Comparison of ENCODE assay signal across 16 mouse cellular contexts in genomic region chr1:82772428-82772827, GRCm38 (mm10). TPM values are rescaled to one million over a fixed set of nuclear protein-coding genes. Genes with fewer than 3 reads are reported as not detected.
"Had no signal": no experiment of that assay in that cellular context is flagged by ENCODE, and none has a peak within 500 bp of the region (broad histone marks: within the 10 kb centered on the region; RNA-seq: fewer than 3 reads in every experiment).

No protein-coding gene starts in this region.

- DNase-seq: kidney, postnatal 10 days; liver; lung, adult 2 months; lung, postnatal 36 days; right cerebral cortex, postnatal 14 days; thymus, adult 18-20 months; thymus, postnatal 14 days had no signal

- H3K9ac ChIP-seq: limb, embryonic 12.5 days; liver, embryonic 14.5 days had no signal

- H3K4me2 ChIP-seq: limb, embryonic 12.5 days had no signal

- ATAC-seq: intestine, embryonic 16.5 days; lung, postnatal 0 days; midbrain, embryonic 16.5 days had no signal

- H3K4me3 ChIP-seq: left cerebral cortex, adult 2 months; limb, embryonic 12.5 days had no signal

- H3K27ac ChIP-seq: left cerebral cortex, adult 2 months; limb, embryonic 12.5 days; liver, embryonic 14.5 days had no signal

- H3K4me1 ChIP-seq: limb, embryonic 12.5 days had no signal

- H3K27me3 ChIP-seq: limb, embryonic 12.5 days had no signal

- H3K9me3 ChIP-seq: limb, embryonic 12.5 days had no signal

RNA-seq across cellular contexts. Expression of gene Gm47791, which starts 1.4 kb away (rescaled TPM):
- polyA plus RNA-seq: intestine, embryonic 16.5 days; large intestine, adult 2 months; limb, embryonic 12.5 days; liver, embryonic 14.5 days; lung, adult 2 months; lung, postnatal 0 days; midbrain, embryonic 16.5 days; neural tube, embryonic 14.5 days; spleen, adult 2 months had no signal

RNA-seq across cellular contexts. Expression of gene Tm4sf20, which starts 4.2 kb away (rescaled TPM):
- polyA plus RNA-seq: liver, embryonic 14.5 days; lung, adult 2 months; neural tube, embryonic 14.5 days; spleen, adult 2 months had no signal
